Mouse (Mus musculus): Measurements from ENCODE around the gene Slc16a6. TPM values are rescaled to one million over a fixed set of nuclear protein-coding genes. Genes with fewer than 3 reads are reported as not detected.

Slc16a6 gene
- polyA plus RNA-seq, 1 experiment = 4.3 TPM

DNA sequence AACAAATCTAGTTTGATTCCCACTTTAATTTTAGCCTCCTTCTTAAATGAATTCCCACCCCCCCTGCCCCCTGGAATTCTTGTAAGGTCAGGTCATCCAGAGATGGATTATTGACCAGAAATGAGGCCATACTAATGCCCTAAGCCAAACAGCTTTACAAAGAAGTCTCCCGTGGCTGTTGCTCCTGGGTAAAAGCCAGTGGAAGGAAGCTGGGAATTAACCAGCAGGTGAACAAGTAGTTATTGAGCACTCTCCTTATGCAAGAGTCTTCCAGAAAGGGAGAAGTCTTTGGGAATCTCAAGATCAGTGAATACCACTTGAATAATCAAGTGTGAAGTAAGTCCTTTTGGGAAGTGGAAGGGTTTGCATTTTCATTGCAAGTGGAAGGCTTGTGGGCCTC is 13.7 kb upstream of the Slc16a6 start:
- H3K4me3 ChIP-seq = no peak overlapping the region
- TF ChIP-seq E2F4 (IDR thresholded peaks at IDR 0.05; ENCODE audit: insufficient read depth) = no peak
- no peak for TF ChIP-seq USF1 (IDR thresholded peaks at IDR 0.05; ENCODE audit: low read depth)
- TF ChIP-seq TCF3 (IDR thresholded peaks at IDR 0.05; ENCODE audit: insufficient read length, low read depth) = no peak
- TF ChIP-seq MYOG (IDR thresholded peaks at IDR 0.05; ENCODE audit: control insufficient read depth in 1 of 3, insufficient read depth in 1 of 3, insufficient read length in 2 of 3, low read depth in 2 of 3) = no peak
- TF ChIP-seq TCF12 (IDR thresholded peaks at IDR 0.05; ENCODE audit: insufficient read depth, poor library complexity, severe bottlenecking) = no peak
- no peak for TF ChIP-seq SRF (IDR thresholded peaks at IDR 0.05; ENCODE audit: control insufficient read depth, insufficient read length, low read depth)
- TF ChIP-seq CEBPB (IDR thresholded peaks at IDR 0.05; ENCODE audit: insufficient read depth, poor library complexity, severe bottlenecking) = no peak
- TF ChIP-seq REST (IDR thresholded peaks at IDR 0.05; ENCODE audit: insufficient read depth, insufficient read length) = no peak
- TF ChIP-seq MYOD1 (IDR thresholded peaks at IDR 0.05; ENCODE audit: control insufficient read depth in 1 of 3, insufficient read length in 2 of 3, low read depth in 2 of 3) = no peak
- TF ChIP-seq POLR2A (IDR thresholded peaks at IDR 0.05; ENCODE audit: insufficient read length, low read depth) = no peak
- H3K27me3 ChIP-seq (ENCODE audit: control insufficient read depth, insufficient read depth, insufficient read length) = no peaks in the 10 kb centered on the region
- H3K79me2 ChIP-seq (ENCODE audit: control insufficient read depth, insufficient read depth) = no peaks in the 10 kb centered on the region
- no peaks in the 10 kb centered on the region for H3K36me3 ChIP-seq (ENCODE audit: control insufficient read depth, insufficient read depth)
- H3K4me2 ChIP-seq (ENCODE audit: low read depth) = no peak overlapping the region
- H3ac ChIP-seq (ENCODE audit: control insufficient read depth, insufficient read length) = no peak overlapping the region

DNA sequence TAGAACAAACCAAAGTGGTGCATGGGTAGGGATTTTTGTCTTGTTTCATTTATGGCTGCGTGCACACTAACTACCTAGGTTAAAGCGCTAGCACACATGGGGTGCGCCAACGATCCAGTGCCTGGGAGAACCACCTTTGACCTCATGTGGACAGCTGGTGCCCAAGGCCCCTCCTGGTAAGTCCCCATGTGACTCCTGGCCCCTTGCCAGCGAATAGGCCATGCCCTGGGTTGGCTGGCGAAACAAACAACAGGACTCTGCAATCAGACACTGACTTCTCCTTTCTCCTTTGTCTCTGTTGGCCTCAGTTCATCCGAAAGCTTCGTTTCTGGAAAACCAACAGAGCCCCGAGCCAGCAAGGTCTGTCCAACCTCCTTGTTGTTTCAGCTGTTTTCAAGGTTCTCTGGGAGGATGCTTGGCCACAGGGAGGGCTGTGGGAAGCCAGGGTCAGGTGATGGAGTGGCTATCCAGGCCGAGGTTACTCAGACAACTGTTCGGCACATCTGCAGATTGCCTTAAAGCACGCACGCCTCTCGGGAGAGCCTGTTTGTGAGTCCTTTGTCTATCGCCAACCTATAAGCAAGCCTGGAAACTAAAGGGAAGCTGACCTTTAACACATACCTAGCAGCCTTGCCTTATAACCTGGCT is 12.1 kb upstream of the Slc16a6 start:
- no peaks in the 10 kb centered on the region for H3K79me2 ChIP-seq (ENCODE audit: control insufficient read depth, insufficient read depth)
- peak overlapping the region; percentile 10 for H3K4me2 ChIP-seq (ENCODE audit: low read depth)
- no peak overlapping the region for H3K4me3 ChIP-seq
- H3K27me3 ChIP-seq (ENCODE audit: control insufficient read depth, insufficient read depth, insufficient read length) = no peaks in the 10 kb centered on the region
- no peaks in the 10 kb centered on the region for H3K36me3 ChIP-seq (ENCODE audit: control insufficient read depth, insufficient read depth)
- TF ChIP-seq TCF3 (IDR thresholded peaks at IDR 0.05; ENCODE audit: insufficient read length, low read depth) (no peak), MYOD1 (IDR thresholded peaks at IDR 0.05; ENCODE audit: control insufficient read depth in 1 of 3, insufficient read length in 2 of 3, low read depth in 2 of 3) (peak in 2 of 3 experiments; percentile 26 to 63), MAX (IDR thresholded peaks at IDR 0.05; ENCODE audit: low read depth) (no peak), MYOG (IDR thresholded peaks at IDR 0.05; ENCODE audit: control insufficient read depth in 1 of 3, insufficient read depth in 1 of 3, insufficient read length in 2 of 3, low read depth in 2 of 3) (peak in 1 of 3 experiments; percentile 63), REST (IDR thresholded peaks at IDR 0.05; ENCODE audit: insufficient read depth, insufficient read length) (no peak), CEBPB (IDR thresholded peaks at IDR 0.05; ENCODE audit: insufficient read depth, poor library complexity, severe bottlenecking) (peak; percentile 29; the same call in 1 of the 2 replicates)
- H3ac ChIP-seq (ENCODE audit: control insufficient read depth, insufficient read length) = no peak overlapping the region

DNA sequence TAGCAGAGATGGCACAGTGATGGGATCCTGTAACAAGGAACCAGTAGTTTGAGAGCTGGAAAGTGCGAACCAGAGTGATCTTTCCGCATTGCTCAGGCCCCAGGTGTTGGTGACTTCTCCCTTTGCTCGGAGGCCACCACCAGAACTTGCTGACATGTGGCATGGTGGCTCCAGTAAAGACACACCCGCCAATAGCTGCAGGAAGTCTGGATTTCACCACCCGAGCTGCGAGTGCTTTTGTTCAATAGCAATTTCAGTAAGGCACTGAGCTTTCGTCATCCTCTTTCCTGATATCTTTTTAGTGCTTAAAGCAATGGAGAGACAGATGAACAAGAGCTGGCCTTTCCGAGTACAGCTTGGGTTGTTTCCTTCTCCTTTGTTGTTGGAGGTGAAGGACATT is 7.0 kb upstream of the Slc16a6 start:
- no peak for TF ChIP-seq MYOG (IDR thresholded peaks at IDR 0.05; ENCODE audit: control insufficient read depth in 1 of 3, insufficient read depth in 1 of 3, insufficient read length in 2 of 3, low read depth in 2 of 3)
- no peak for TF ChIP-seq MAX (IDR thresholded peaks at IDR 0.05; ENCODE audit: low read depth)
- TF ChIP-seq TCF3 (IDR thresholded peaks at IDR 0.05; ENCODE audit: insufficient read length, low read depth) = no peak
- no peak for TF ChIP-seq E2F4 (IDR thresholded peaks at IDR 0.05; ENCODE audit: insufficient read depth)
- no peak for TF ChIP-seq USF1 (IDR thresholded peaks at IDR 0.05; ENCODE audit: low read depth)
- TF ChIP-seq TCF12 (IDR thresholded peaks at IDR 0.05; ENCODE audit: insufficient read depth, poor library complexity, severe bottlenecking) = no peak
- no peak for TF ChIP-seq POLR2AphosphoS2 (IDR thresholded peaks at IDR 0.05; ENCODE audit: insufficient read length, low read depth)
- no peak for TF ChIP-seq CEBPB (IDR thresholded peaks at IDR 0.05; ENCODE audit: insufficient read depth, poor library complexity, severe bottlenecking)
- no peak for TF ChIP-seq SRF (IDR thresholded peaks at IDR 0.05; ENCODE audit: control insufficient read depth, insufficient read length, low read depth)
- no peak for TF ChIP-seq MYOD1 (IDR thresholded peaks at IDR 0.05; ENCODE audit: control insufficient read depth in 1 of 3, insufficient read length in 2 of 3, low read depth in 2 of 3)
- Histone ChIP-seq H3K36me3 (ENCODE audit: control insufficient read depth, insufficient read depth) (no peaks in the 10 kb centered on the region), H3ac (ENCODE audit: control insufficient read depth, insufficient read length) (no peak overlapping the region), H3K27me3 (ENCODE audit: control insufficient read depth, insufficient read depth, insufficient read length) (no peaks in the 10 kb centered on the region), H3K4me2 (ENCODE audit: low read depth) (no peak overlapping the region), H3K79me2 (ENCODE audit: control insufficient read depth, insufficient read depth) (no peaks in the 10 kb centered on the region), H3K4me3 (no peak overlapping the region)

DNA sequence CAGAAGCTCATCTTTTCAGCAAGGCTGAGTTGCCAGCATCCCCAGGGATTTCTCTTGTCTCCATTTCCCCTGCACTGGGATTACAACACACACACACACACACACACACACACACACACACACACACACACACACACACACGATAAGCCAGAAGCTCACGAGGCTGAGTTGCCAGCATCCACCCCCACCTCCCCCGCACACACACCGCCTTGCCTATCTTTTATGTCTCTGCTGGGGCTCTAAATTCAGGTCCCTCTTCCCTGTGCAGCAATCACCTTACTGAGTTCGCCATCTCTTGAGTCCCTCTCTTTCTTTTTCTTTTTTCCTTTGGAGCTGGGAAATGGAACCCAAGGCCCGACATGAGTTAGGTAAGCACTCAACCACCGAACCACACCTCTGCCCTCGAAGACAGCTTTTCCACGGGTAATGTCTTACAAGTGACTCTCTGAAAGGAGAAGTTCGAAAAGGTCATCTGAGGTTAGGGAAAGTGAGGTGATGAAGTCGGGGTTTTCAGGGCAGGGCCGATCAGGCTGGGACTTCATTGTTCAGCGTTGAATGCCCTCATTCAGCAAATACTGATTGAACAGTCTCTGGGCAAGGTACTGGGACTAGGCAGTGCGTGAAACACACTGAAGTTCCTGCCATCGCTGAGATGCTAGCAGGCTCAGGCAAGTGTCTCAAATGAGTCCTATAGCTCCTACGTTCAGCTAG is 6.3 kb upstream of the Slc16a6 start:
- Histone ChIP-seq H3K36me3 (ENCODE audit: control insufficient read depth, insufficient read depth) (no peaks in the 10 kb centered on the region), H3ac (ENCODE audit: control insufficient read depth, insufficient read length) (no peak overlapping the region), H3K4me2 (ENCODE audit: low read depth) (no peak overlapping the region), H3K79me2 (ENCODE audit: control insufficient read depth, insufficient read depth) (no peaks in the 10 kb centered on the region), H3K4me3 (no peak overlapping the region), H3K27me3 (ENCODE audit: control insufficient read depth, insufficient read depth, insufficient read length) (no peaks in the 10 kb centered on the region)
- TF ChIP-seq E2F4 (IDR thresholded peaks at IDR 0.05; ENCODE audit: insufficient read depth) = no peak
- no peak for TF ChIP-seq TCF12 (IDR thresholded peaks at IDR 0.05; ENCODE audit: insufficient read depth, poor library complexity, severe bottlenecking)
- no peak for TF ChIP-seq SRF (IDR thresholded peaks at IDR 0.05; ENCODE audit: control insufficient read depth, insufficient read length, low read depth)

Data from myocyte (in vitro differentiated cells).